Mouse (Mus musculus) midbrain, embryonic 12.5 days (tissue): ENCODE measurements at regions not wholly inside any gene's neighbourhood (a gene's known extent, or its start where the extent isn't known, plus 50 kb on each side); places are given as distances from the start of the nearest gene placed in this dataset.

Source experiments
- ATAC-seq: fragments of 200-750 bp; cut with Nextera tagmentation; 2 replicates; pipeline ENCODE4 v1.8.0; 2017; ENCODE audit warnings: low read depth, moderate TSS enrichment, moderate library complexity; ENCODE audit not compliant: low FRiP score
- H3K27ac ChIP-seq: fragments of 300-500 bp; sonication (generic); replicated peaks from 2 replicates; pipeline ENCODE4 v1.5.1; 2016; ENCODE audit warnings: mild to moderate bottlenecking
- H3K27me3 ChIP-seq: fragments of 300-500 bp; sonication (generic); 2 replicates; pipeline ENCODE4 v1.6.1; 2016; ENCODE audit warnings: mild to moderate bottlenecking
- H3K36me3 ChIP-seq: fragments of 300-500 bp; sonication (generic); 2 replicates; pipeline ENCODE4 v1.6.1; 2016
- H3K4me1 ChIP-seq: fragments of 300-500 bp; sonication (generic); 2 replicates; pipeline ENCODE4 v1.6.1; 2016
- H3K4me2 ChIP-seq: fragments of 300-500 bp; sonication (generic); replicated peaks from 2 replicates; pipeline ENCODE4 v1.6.1; 2016; ENCODE audit warnings: mild to moderate bottlenecking, moderate library complexity
- H3K4me3 ChIP-seq: fragments of 300-500 bp; sonication (generic); 2 replicates; pipeline ENCODE4 v1.5.1; 2016; ENCODE audit warnings: mild to moderate bottlenecking
- H3K9ac ChIP-seq: fragments of 300-500 bp; sonication (generic); replicated peaks from 2 replicates; pipeline ENCODE4 v1.6.1; 2016; ENCODE audit warnings: mild to moderate bottlenecking, moderate library complexity
- H3K9me3 ChIP-seq: fragments of 300-500 bp; sonication (generic); 2 replicates; pipeline ENCODE4 v1.6.1; 2016; ENCODE audit warnings: mild to moderate bottlenecking
- WGBS: fragments of 180-500 bp; shearing (Covaris S2); methylation state at CpG from one replicate; pipeline ENCODE4 v1.1.7; 2016; 5-methylcytosine and 5-hydroxymethylcytosine counted together

DNA sequence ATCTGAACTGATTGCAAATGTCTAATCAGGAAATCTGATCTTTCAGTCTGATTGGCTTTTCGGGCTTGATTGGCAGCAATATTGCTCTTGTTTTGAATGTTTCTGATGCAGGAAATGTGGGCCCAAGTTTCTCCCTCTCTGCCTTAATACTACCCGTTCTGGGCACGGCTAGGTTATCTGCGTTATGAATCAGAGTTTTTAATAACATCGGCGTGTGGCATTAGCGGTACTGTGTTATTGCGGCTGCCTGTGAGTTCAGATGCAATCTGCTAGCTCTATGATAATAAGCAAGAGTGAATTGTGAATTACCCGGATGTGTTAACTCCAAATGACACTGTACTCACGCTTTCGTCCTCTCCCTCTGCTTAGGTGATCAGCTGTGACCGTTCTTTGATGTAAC, 316.2 kb upstream of the Kif2a start:
- ATAC-seq = no peak
- H3K4me3 ChIP-seq = no peak overlapping the region
- no peak overlapping the region for H3K9ac ChIP-seq
- no peaks in the 10 kb centered on the region for H3K36me3 ChIP-seq
- peaks cover 10% of the 10 kb centered on the region; the same call in 1 of the 2 replicates for H3K4me1 ChIP-seq
- H3K9me3 ChIP-seq = no peaks in the 10 kb centered on the region
- 89% methylated on average over 12 of the region's 12 CpGs for WGBS
- H3K4me2 ChIP-seq = no peak overlapping the region
- no peaks in the 10 kb centered on the region for H3K27me3 ChIP-seq
- no peak overlapping the region for H3K27ac ChIP-seq

DNA sequence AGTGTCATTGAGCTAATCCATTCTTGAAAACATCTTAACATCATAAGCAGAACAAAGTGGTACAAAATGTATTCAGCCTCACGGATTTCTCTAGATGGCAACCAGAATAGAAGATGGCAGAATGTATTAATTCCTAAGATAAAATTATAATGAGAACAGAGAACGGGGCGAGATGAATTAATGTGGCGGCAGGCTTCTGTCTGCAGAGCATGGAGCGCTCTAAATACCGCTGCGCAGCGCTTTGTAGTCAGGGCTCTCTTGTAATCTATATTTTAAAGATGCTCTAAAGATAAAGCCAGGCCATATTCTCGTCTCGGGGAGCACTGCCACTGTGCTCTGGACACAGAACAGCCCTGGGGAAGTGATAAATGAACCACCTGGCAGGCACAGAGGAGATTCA, 315.2 kb upstream of the Kif2a start:
- Histone ChIP-seq H3K4me2 (peak overlapping the region; percentile 17), H3K27me3 (no peaks in the 10 kb centered on the region), H3K4me1 (peaks cover 10% of the 10 kb centered on the region; the same call in 1 of the 2 replicates), H3K9me3 (no peaks in the 10 kb centered on the region), H3K36me3 (no peaks in the 10 kb centered on the region), H3K9ac (no peak overlapping the region), H3K27ac (no peak overlapping the region), H3K4me3 (no peak overlapping the region)
- 60% methylated on average over 10 of the region's 10 CpGs for WGBS
- ATAC-seq = peak; percentile 44; the same call in 1 of the 2 replicates

DNA sequence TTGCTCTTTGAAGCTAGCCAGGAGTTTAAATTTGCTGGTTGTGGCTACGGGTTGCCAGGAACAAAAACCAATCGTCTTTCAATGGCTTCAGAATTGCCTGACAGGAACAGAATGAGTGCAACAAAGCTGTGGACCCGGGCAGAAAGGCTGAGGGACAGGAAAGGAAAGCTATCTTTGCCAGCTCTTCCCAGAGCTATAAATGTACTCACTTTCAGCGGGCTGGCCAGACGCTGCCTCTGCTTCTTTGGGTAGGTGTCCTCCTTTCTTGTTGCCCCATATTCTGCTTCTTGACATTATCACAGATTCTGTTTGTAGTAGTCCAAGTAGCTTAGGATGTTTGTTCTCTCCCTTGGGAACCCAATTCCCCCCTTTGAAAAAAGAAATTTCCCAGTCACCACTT, 307.4 kb upstream of the Kif2a start:
- Histone ChIP-seq H3K9ac (no peak overlapping the region), H3K4me3 (no peak overlapping the region), H3K27me3 (no peaks in the 10 kb centered on the region), H3K36me3 (no peaks in the 10 kb centered on the region), H3K27ac (no peak overlapping the region), H3K9me3 (no peaks in the 10 kb centered on the region), H3K4me2 (no peak overlapping the region), H3K4me1 (no peaks in the 10 kb centered on the region)
- ATAC-seq = no peak
- 80% methylated on average over 5 of the region's 5 CpGs for WGBS

DNA sequence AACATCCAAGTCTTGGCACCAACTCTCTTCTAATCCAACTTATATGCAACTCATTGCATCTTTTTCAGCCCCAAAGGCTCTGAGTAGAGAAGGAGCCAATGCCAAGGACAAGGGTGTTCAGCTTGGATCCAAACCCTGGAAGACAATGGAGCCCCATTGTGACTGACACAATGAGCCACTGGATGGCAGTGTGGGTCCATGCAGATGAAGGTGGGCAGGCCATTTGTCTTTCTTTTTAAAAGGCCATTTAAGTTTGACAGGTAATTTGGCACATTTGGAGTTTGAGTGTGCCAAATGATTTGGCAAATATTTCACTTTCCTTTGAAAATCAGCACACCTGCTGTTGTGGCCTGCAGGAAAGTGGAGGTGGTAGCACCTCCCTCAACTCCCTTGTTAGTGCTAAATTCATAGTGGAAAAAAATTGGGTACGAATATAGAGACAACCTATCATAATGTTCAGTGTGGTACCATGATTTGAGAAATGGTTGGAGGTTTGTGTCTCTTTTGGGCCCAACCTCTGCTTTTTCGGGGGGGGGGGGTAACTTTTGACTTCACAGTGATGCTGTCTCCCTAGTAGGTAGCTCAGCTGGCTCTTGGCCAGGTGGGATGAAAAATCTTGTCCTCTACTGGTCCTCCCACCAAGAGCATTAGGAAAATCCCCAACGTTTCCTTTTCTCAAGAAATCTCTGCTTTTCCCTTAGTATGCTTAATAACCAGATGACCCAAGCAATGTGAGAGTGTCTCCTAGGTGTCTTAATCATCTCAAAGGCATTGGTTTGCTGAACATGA, 304.0 kb upstream of the Kif2a start:
- Histone ChIP-seq H3K27me3 (no peaks in the 10 kb centered on the region), H3K36me3 (no peaks in the 10 kb centered on the region), H3K4me3 (no peak overlapping the region), H3K9me3 (no peaks in the 10 kb centered on the region), H3K4me1 (no peaks in the 10 kb centered on the region), H3K27ac (no peak overlapping the region), H3K9ac (no peak overlapping the region), H3K4me2 (no peak overlapping the region)
- WGBS = 61% methylated on average over 3 of the region's 3 CpGs
- 0 out of 2 replicates have a peak, but pooled peaks have one; percentile 41 for ATAC-seq

DNA sequence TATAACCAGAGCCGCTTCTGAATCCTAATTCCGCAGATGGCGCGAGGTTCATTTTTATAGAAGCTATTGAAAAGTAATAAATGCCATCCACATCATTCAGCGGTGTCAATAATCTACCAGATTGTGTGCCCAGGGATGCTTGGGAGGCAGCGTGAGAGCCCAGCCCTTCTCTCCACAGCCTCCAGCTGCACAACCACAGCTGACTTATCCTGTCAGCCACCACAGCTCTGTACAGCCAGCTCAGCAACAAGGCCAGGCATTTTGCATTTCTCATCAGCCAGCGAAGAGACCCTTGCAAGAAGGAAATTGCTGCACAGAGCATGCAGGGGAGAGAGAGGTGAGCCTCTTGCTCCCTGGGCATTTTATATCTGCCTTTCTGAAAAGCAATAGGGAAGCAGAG, 292.8 kb upstream of the Kif2a start:
- Histone ChIP-seq H3K9ac (no peak overlapping the region), H3K9me3 (no peaks in the 10 kb centered on the region), H3K27ac (no peak overlapping the region), H3K4me3 (no peak overlapping the region), H3K27me3 (no peaks in the 10 kb centered on the region), H3K4me2 (no peak overlapping the region), H3K36me3 (no peaks in the 10 kb centered on the region), H3K4me1 (no peaks in the 10 kb centered on the region)
- 90% methylated on average over 7 of the region's 7 CpGs for WGBS
- no peak for ATAC-seq

DNA sequence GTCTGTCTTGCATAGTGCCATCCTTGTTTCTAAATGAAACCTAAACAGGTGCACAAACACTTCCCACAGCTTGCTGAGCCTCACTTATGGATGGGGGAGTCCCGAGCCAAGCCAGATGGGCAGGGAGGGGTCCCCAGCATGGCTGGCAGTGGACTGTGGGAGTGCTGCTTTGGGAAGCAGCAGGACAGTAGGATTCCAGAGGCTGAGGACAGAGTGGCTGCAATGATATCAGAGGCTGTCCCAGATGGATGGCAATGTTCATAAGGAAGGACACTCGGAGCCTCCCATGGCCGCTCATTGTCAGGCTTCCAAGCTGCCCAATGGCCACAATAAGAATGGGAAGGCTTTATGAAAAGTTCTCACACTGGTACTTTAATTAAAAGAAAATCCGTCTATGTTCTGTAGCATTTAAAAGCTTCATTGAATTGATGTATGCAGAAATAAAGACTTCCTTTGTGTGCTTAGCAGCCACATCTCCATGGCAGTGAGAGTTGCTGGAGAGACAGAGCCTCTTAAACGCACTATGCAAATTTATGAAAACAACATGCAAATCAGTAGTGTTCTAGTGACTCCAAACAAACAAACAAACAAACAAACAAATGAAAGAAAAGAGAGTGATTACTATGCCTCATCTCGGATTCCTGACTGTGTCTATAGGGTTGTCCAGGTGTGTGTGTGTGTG, 287.2 kb upstream of the Kif2a start:
- H3K36me3 ChIP-seq = no peaks in the 10 kb centered on the region
- H3K9me3 ChIP-seq = no peaks in the 10 kb centered on the region
- WGBS = 68% methylated on average over 6 of the region's 6 CpGs
- H3K27me3 ChIP-seq = no peaks in the 10 kb centered on the region
- H3K27ac ChIP-seq = no peak overlapping the region
- ATAC-seq = no peak
- H3K4me2 ChIP-seq = no peak overlapping the region
- H3K4me3 ChIP-seq = no peak overlapping the region
- H3K4me1 ChIP-seq = peaks cover 8% of the 10 kb centered on the region; the same call in 1 of the 2 replicates
- no peak overlapping the region for H3K9ac ChIP-seq

DNA sequence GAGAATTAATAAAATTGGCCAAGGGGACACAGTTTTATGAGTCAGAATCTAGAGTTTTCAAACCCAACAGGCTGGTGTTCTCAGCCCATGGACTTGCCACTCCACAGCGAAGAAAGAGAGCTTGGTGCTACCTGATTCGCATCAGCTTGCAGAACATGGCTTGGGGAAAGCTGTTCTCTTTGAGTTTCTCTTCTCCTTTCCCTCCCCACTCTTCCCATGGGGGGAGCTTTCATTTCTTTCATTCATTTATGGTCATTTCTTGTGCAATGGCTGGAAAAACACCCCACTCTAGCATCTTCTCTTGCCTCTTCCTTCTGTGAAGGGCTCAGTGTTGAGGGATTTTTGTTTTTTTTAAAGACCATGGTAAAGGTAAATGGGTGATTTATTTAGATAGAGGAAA, 286.5 kb upstream of the Kif2a start:
- WGBS = 96% methylated on average over 2 of the region's 2 CpGs
- Histone ChIP-seq H3K36me3 (no peaks in the 10 kb centered on the region), H3K9me3 (no peaks in the 10 kb centered on the region), H3K4me2 (no peak overlapping the region), H3K27ac (no peak overlapping the region), H3K4me3 (no peak overlapping the region), H3K4me1 (peaks cover 8% of the 10 kb centered on the region; the same call in 1 of the 2 replicates), H3K27me3 (no peaks in the 10 kb centered on the region), H3K9ac (no peak overlapping the region)
- ATAC-seq = no peak

DNA sequence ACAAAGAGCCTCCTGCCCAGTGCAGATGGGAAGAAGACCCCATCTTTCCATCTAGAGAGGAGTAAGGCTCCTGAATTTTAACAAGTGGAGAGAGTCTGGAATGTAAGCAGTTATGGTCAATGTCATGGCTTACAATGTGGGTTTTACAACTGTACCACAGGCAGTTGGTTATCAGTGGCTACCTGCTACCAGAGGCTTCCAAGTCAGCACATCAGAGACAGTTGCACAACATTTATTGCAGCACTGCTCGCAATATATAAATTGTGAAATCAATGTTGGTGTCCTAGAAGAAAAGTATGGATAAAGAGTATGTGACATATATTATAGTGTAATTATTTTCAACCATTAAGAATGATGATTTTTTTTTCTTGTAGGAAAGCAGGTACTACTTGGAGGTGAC, 285.0 kb upstream of the Kif2a start:
- WGBS = 94% methylated on average over 1 of the region's 1 CpGs
- no peaks in the 10 kb centered on the region for H3K9me3 ChIP-seq
- no peak overlapping the region for H3K9ac ChIP-seq
- no peaks in the 10 kb centered on the region for H3K36me3 ChIP-seq
- H3K27me3 ChIP-seq = no peaks in the 10 kb centered on the region
- peaks cover 8% of the 10 kb centered on the region; the same call in 1 of the 2 replicates for H3K4me1 ChIP-seq
- no peak overlapping the region for H3K4me2 ChIP-seq
- no peak for ATAC-seq
- H3K4me3 ChIP-seq = no peak overlapping the region
- H3K27ac ChIP-seq = no peak overlapping the region

DNA sequence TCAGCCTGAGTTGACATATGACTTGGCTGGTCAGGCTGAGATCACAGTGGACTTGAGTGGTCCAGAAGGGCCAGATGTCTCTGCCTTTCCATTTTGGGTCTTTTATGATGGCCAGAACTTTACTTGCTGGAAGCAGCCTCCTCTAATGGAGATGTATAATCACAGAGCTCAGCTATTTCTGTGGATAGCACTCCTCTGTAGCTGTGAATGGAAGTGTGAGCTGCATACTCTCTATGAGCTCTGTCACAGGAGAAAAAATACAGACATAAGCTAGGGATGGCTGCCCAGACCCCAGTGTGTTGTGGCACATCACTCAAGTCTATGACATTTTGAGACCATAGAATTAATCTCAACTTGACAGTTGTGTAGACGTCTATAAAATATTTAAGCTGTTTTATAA, 284.3 kb upstream of the Kif2a start:
- Histone ChIP-seq H3K4me3 (no peak overlapping the region), H3K4me2 (no peak overlapping the region), H3K9ac (no peak overlapping the region), H3K9me3 (no peaks in the 10 kb centered on the region), H3K27me3 (no peaks in the 10 kb centered on the region), H3K4me1 (peaks cover 8% of the 10 kb centered on the region; the same call in 1 of the 2 replicates), H3K27ac (no peak overlapping the region), H3K36me3 (no peaks in the 10 kb centered on the region)
- ATAC-seq = no peak
- 97% methylated on average over 1 of the region's 1 CpGs for WGBS

DNA sequence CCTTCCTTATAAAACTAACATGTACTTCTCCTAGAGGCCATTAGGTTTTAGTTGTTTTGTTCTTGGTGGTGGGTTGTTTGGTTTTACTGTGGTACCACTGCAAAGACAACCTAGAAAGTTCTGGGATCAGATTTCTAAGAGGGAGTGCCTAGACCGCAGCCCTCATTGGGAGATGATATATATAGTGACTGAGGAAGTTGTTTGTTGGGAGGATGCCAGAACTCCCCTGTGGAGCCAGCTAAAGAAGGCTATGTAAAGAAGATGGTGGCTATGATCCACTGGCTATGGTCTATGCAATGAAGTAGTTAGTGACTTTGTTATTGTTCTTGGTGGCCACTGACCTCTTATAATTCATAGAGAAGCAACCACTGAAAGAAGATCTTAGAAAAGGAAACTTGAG, 283.8 kb upstream of the Kif2a start:
- WGBS = 88% methylated on average over 1 of the region's 1 CpGs
- no peak for ATAC-seq
- no peak overlapping the region for H3K4me2 ChIP-seq

DNA sequence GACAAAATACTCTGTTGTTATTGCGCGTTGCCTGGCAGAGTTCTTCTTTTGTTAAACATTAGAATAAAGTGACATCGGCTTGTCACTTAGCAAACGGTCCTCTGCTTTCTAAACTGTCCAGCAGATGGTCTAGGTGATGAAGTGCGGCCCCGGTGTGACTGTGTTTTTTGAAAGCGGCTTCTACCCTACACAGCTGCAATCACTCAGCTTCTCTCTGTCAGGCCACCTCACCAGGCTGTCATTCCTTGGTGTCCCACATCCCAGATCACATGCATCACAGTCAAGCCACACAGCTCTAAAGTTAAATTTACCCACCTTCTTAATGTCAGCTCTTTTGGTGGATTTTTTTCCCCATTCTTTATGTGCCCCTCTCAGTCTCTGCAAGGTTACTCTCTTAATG, 282.0 kb upstream of the Kif2a start:
- ATAC-seq = no peak
- Histone ChIP-seq H3K27me3 (no peaks in the 10 kb centered on the region), H3K9ac (no peak overlapping the region), H3K4me2 (no peak overlapping the region), H3K4me3 (no peak overlapping the region), H3K36me3 (no peaks in the 10 kb centered on the region), H3K27ac (no peak overlapping the region), H3K9me3 (no peaks in the 10 kb centered on the region), H3K4me1 (peaks cover 3% of the 10 kb centered on the region; the same call in 1 of the 2 replicates)
- WGBS = 86% methylated on average over 7 of the region's 7 CpGs

More for the DNA sequence above, 283.8 kb upstream of the Kif2a start:
- no peak overlapping the region for H3K9ac ChIP-seq
- peaks cover 8% of the 10 kb centered on the region; the same call in 1 of the 2 replicates for H3K4me1 ChIP-seq
- no peaks in the 10 kb centered on the region for H3K27me3 ChIP-seq
- no peak overlapping the region for H3K4me3 ChIP-seq
- H3K27ac ChIP-seq = no peak overlapping the region
- H3K9me3 ChIP-seq = no peaks in the 10 kb centered on the region
- H3K36me3 ChIP-seq = no peaks in the 10 kb centered on the region

DNA sequence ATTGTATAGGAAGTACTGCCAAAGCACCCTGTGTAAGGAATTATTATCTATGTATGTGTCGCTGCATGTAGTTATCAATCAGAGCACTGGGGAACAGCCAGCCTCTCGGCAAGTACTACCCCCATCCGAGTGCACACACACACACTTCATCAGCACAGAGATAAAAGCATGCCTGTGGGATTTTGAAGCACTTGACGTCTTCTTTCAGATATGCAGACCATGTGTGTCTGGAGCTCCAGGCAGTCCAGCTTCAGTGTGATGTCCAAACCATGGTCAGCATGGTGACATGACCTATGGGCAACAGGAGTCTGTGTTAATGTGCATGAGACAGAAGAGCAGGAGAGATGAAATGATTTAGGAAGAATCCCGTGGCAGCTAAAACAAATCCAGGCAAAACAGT, 281.4 kb upstream of the Kif2a start:
- no peaks in the 10 kb centered on the region for H3K9me3 ChIP-seq
- no peaks in the 10 kb centered on the region for H3K27me3 ChIP-seq
- no peak overlapping the region for H3K4me3 ChIP-seq
- H3K4me1 ChIP-seq = no peaks in the 10 kb centered on the region
- H3K9ac ChIP-seq = no peak overlapping the region
- H3K4me2 ChIP-seq = no peak overlapping the region
- 71% methylated on average over 5 of the region's 5 CpGs for WGBS
- no peaks in the 10 kb centered on the region for H3K36me3 ChIP-seq
- no peak for ATAC-seq
- H3K27ac ChIP-seq = no peak overlapping the region
